Mouse (Mus musculus) mouse trophoblast stem cell (cell line): Measurements from ENCODE around the gene Pigl.
"Not testable (repeated sequence)": the region's sequence is repeated elsewhere in the genome, so short reads cannot be mapped to it uniquely, and the experiment has no call there.

Experiments used
- in situ Hi-C, 2 experiments: fragments of 300-500 bp; cut with MseI, MboI; formaldehyde crosslinking; loops; 2 replicates in 1 of 2; 3 replicates in 1 of 2; pipeline ENCODE4 v1.15.1; 2025

Pigl gene

GRCm38 (mm10) chr11:62467289-62467688 lies 9.0 kb downstream of the Pigl start:
- in situ Hi-C loops, result not testable (repeated sequence)

GRCm38 (mm10) chr11:62470451-62470850 lies 12.2 kb downstream of the Pigl start:
- in situ Hi-C loops, result no loop called here

- in situ Hi-C loops, result no loop called here
These were observed 15.3 kb downstream of the Pigl start for GRCm38 (mm10) chr11:62473516-62473915.

- in situ Hi-C loops, result no loop called here
These were observed 17.9 kb downstream of the Pigl start for GRCm38 (mm10) chr11:62476156-62476555.

GRCm38 (mm10) chr11:62478931-62479330 lies 20.7 kb downstream of the Pigl start:
- in situ Hi-C loops, result no loop called here

GRCm38 (mm10) chr11:62479581-62479980 lies 21.3 kb downstream of the Pigl start:
- in situ Hi-C loops, result no loop called here

- in situ Hi-C loops, result no loop called here
These were observed 28.7 kb downstream of the Pigl start for GRCm38 (mm10) chr11:62486949-62487348.

GRCm38 (mm10) chr11:62487540-62488350 lies 29.5 kb downstream of the Pigl start:
- in situ Hi-C loops, result no loop called here

- in situ Hi-C loops, result no loop called here
These were observed 35.4 kb downstream of the Pigl start for GRCm38 (mm10) chr11:62493701-62494100.

- in situ Hi-C loops, result no loop called here
These were observed 36.6 kb downstream of the Pigl start for GRCm38 (mm10) chr11:62494754-62495275.

GRCm38 (mm10) chr11:62495276-62495801 lies 37.1 kb downstream of the Pigl start:
- in situ Hi-C loops, result no loop called here

GRCm38 (mm10) chr11:62496151-62496715 lies 38.0 kb downstream of the Pigl start:
- in situ Hi-C loops, result no loop called here

- in situ Hi-C loops, result no loop called here
These were observed 38.9 kb downstream of the Pigl start for GRCm38 (mm10) chr11:62497181-62497580.

- in situ Hi-C loops, result no loop called here
These were observed 40.5 kb downstream of the Pigl start for GRCm38 (mm10) chr11:62498802-62499201.

- in situ Hi-C loops, result no loop called here
These were observed 42.3 kb downstream of the Pigl start for GRCm38 (mm10) chr11:62500529-62500928.

- in situ Hi-C loops, result no loop called here
These were observed 49.4 kb downstream of the Pigl start for GRCm38 (mm10) chr11:62507683-62508082.

GRCm38 (mm10) chr11:62508365-62508764 lies 50.1 kb downstream of the Pigl start:
- in situ Hi-C loops, result not testable (repeated sequence)

GRCm38 (mm10) chr11:62508816-62509215 lies 50.6 kb downstream of the Pigl start:
- in situ Hi-C loops, result not testable (repeated sequence)

- in situ Hi-C loops, result no loop called here
These were observed 51.3 kb downstream of the Pigl start for GRCm38 (mm10) chr11:62509571-62509970.

- in situ Hi-C loops, result no loop called here
These were observed 52.7 kb downstream of the Pigl start for GRCm38 (mm10) chr11:62510956-62511355.

- in situ Hi-C loops, result no loop called here
These were observed 53.4 kb downstream of the Pigl start for GRCm38 (mm10) chr11:62511444-62512202.

- in situ Hi-C loops, result no loop called here
These were observed 54.3 kb downstream of the Pigl start for GRCm38 (mm10) chr11:62512529-62513080.
